Mouse (Mus musculus) kidney, adult 2 months (tissue): ENCODE results near the gene Atg4d.

ENCODE experiments used
- CTCF ChIP-seq: fragments of 200-500 bp; conservative IDR thresholded peaks from 2 replicates; pipeline ENCODE4 v1.5.1; 2011; ENCODE audit warnings: low read depth, mild to moderate bottlenecking, control low read depth, low read length, moderate library complexity, mixed read lengths; ENCODE audit not compliant: insufficient read depth, insufficient read length
- POLR2A ChIP-seq: fragments of 200-500 bp; IDR thresholded peaks from one replicate; pipeline ENCODE4 v1.6.1; 2011; ENCODE audit warnings: low read depth, low read length, control low read depth

DNA sequence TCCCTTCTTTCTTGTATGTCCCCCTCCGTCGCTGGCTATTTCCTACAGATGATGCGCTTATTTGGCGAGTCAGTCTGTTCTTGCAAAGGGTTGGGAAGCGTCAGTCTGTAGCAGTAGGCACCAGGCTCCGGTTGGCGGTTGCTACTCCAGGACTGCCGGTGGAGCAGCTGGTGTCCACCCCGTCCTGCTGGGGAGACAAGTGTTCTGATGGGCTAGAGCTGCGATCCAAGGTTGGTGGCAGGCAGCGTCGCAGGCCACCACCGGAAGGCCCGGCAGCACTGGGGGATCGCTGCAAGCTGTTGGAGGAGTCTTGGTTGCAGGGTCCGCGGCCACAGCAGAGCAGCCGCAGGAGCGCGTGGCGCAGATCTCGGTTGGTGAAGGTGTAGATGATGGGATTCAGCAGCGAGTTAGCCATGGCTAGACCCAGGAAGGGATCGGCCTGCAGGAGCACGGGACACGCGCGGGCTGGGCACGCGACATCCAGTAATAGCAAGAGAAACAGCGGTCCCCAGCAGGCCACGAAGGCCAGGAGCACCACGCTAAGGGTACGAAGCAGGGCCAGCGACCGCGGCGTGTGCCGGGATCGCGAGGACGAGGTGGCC lies 21.2 kb upstream of the Atg4d start:
- no peak for TF ChIP-seq POLR2A
- no peak for TF ChIP-seq CTCF
